Comparison of ENCODE assay signal across 13 mouse cellular contexts in genomic region chr3:129508571-129508970, GRCm38 (mm10). TPM values are rescaled to one million over a fixed set of nuclear protein-coding genes. Genes with fewer than 3 reads are reported as not detected.
DNase-seq lines count a peak whose midpoint lies in the region.
"Had no signal": no experiment of that assay in that cellular context is flagged by ENCODE, and none has a peak within 500 bp of the region (broad histone marks: within the 10 kb centered on the region; RNA-seq: fewer than 3 reads in every experiment).

No protein-coding gene starts in this region.

- DNase-seq in ES-CJ7 (ENCODE audit: low read depth, low spot score) (peak; percentile 77), R1 (ENCODE audit: low read depth, low spot score) (peak; percentile 90)
- no peak for DNase-seq in thymus, postnatal 10 days (ENCODE audit: low spot score in 2 of 2)
- no peak for DNase-seq in heart, postnatal 4 days
- no peak for DNase-seq in left cerebral cortex, adult 8-10 months (ENCODE audit: low spot score in 2 of 2)
- DNase-seq: adrenal gland, adult 8-10 months; adrenal gland, postnatal 14 days; adrenal gland, postnatal 36 days; cerebellum, adult 11-12 months; cerebellum, adult 2 months; cerebellum, adult 9-10 months; cerebellum, postnatal 10 days; cerebellum, postnatal 25 days had no signal

RNA-seq across cellular contexts. Expression of gene Elovl6, which starts 23.6 kb away (rescaled TPM):
- 1 to 10 TPM; 3.7 TPM for total RNA-seq in heart, postnatal 4 days (2021)
- total RNA-seq in left cerebral cortex, adult 8-10 months (2022): 10 to 100 TPM; 23.5 to 30.4 (median 25.6) TPM

Comparison
In these comparisons a context has a peak if more than half of its experiments do, and no peak if none do; other contexts are left out.
1. DNase-seq: peak in ES-CJ7 (single experiment) and R1 (single experiment); none in thymus, postnatal 10 days (0 of 2), heart, postnatal 4 days (single experiment) and left cerebral cortex, adult 8-10 months (0 of 2).
2. RNA of gene Elovl6, which starts 23.6 kb away (total RNA-seq): 23.5 to 30.4 TPM in left cerebral cortex, adult 8-10 months; 3.7 TPM in heart, postnatal 4 days; every median in the first group is over 4 times any median in the second.